Mouse (Mus musculus) erythroblast, embryonic 14.5 days (primary cell): ENCODE results near the gene Cyp4f40.

Experiments used
- GATA1 ChIP-seq: IDR thresholded peaks from 2 replicates; pipeline ENCODE4 v1.6.1; 2012; ENCODE audit warnings: low read length, inconsistent platforms, mixed read lengths
- TAL1 ChIP-seq: IDR thresholded peaks from 3 replicates; pipeline ENCODE4 v1.6.1; 2012; ENCODE audit warnings: low read length, inconsistent platforms, mixed read lengths

DNA sequence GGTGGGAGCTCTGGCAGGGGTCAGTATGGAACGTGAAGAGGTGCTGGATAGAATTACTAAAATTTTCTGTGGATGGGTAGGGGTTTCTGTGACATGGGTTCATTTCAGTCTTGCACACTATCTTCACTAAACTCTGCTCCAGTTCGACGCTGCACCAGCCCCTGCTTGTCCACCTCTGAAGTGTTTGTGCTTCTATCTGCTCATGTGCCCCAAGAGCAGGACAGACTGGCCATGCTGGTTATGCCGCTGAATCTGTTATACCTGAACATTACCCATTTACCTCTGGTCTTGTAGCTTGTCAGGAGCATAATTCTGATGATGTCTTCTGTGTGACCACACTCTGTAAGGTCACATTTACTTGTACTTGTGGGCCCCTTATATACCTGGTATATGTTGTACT lies 12.1 kb upstream of the Cyp4f40 start:
- TF ChIP-seq TAL1 (no peak), GATA1 (no peak)
